15 mouse cellular contexts compared by ENCODE assay signal in the genomic region with DNA sequence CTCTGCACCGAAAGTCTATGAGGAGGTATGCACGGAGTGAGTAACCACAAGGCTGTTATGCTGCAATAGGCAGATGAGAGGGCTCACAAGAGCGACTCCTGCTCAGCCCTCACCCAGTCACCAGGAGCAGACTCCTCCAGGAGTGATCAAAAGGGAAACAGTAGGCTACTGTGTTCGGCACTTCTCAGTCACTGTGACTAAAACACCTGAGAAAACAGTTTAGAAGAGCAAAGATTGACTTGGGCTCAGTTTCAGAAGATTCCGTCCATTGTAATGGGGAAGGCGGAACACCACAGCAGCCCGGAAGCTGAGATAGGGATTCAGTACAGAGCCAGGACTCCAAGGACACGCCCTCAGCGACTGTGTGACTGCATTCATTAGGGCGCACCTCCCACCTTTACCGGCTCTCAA. TPM values are rescaled to one million over a fixed set of nuclear protein-coding genes. Genes with fewer than 3 reads are reported as not detected.
DNase-seq lines count a peak whose midpoint lies in the region; ATAC-seq lines count a peak whose summit lies in the region.
"Had no signal": no experiment of that assay in that cellular context is flagged by ENCODE, and none has a peak within 500 bp of the region (broad histone marks: within the 10 kb centered on the region; RNA-seq: fewer than 3 reads in every experiment).

No protein-coding gene starts in this region.

- WGBS in kidney, embryonic 14.5 days = 38% methylated on average over 11 of the region's 11 CpGs
- WGBS in intestine, embryonic 16.5 days = 46% methylated on average over 11 of the region's 11 CpGs
- WGBS in stomach, embryonic 16.5 days = 39% methylated on average over 11 of the region's 11 CpGs

- H3K27me3 ChIP-seq in kidney, embryonic 14.5 days (ENCODE audit: control insufficient read depth, insufficient read depth, low read length) = no peaks in the 10 kb centered on the region
- H3K27me3 ChIP-seq in intestine, embryonic 16.5 days (replicated peaks; ENCODE audit: control insufficient read depth, insufficient read depth, low read length) = no peaks in the 10 kb centered on the region
- no peaks in the 10 kb centered on the region for H3K27me3 ChIP-seq in stomach, embryonic 16.5 days (ENCODE audit: control insufficient read depth, insufficient read depth, low read length)

- H3K4me3 ChIP-seq in kidney, embryonic 14.5 days (ENCODE audit: low read length) = no peak overlapping the region
- no peak overlapping the region for H3K4me3 ChIP-seq in intestine, embryonic 16.5 days (ENCODE audit: low read length)
- H3K4me3 ChIP-seq in stomach, embryonic 16.5 days (replicated peaks; ENCODE audit: low read length) = no peak overlapping the region
- H3K4me3 ChIP-seq: megakaryocyte, embryonic 14.5 days had no signal

- H3K9me3 ChIP-seq in kidney, embryonic 14.5 days (ENCODE audit: control insufficient read depth, low read length) = no peaks in the 10 kb centered on the region
- H3K9me3 ChIP-seq in intestine, embryonic 16.5 days (ENCODE audit: control insufficient read depth, low read length) = no peaks in the 10 kb centered on the region
- no peaks in the 10 kb centered on the region for H3K9me3 ChIP-seq in stomach, embryonic 16.5 days (replicated peaks; ENCODE audit: control insufficient read depth, low read length)

- H3K27ac ChIP-seq in kidney, embryonic 14.5 days (ENCODE audit: low read depth, low read length) = no peak overlapping the region
- peak overlapping the region; percentile 76 for H3K27ac ChIP-seq in intestine, embryonic 16.5 days (ENCODE audit: low read length)
- peak overlapping the region; percentile 84 for H3K27ac ChIP-seq in stomach, embryonic 16.5 days (ENCODE audit: low read length)
- H3K27ac ChIP-seq: hindbrain, embryonic 14.5 days had no signal

- H3K4me2 ChIP-seq in kidney, embryonic 14.5 days (replicated peaks; ENCODE audit: low read depth, low read length) = no peak overlapping the region
- H3K4me2 ChIP-seq in intestine, embryonic 16.5 days (ENCODE audit: low read depth, low read length) = no peak overlapping the region
- H3K4me2 ChIP-seq in stomach, embryonic 16.5 days (ENCODE audit: low read depth, low read length) = no peak overlapping the region
- H3K4me2 ChIP-seq: hindbrain, embryonic 14.5 days had no signal

- H3K9ac ChIP-seq in kidney, embryonic 14.5 days (ENCODE audit: low read depth, low read length) = no peak overlapping the region
- peak overlapping the region; percentile 25; the same call in 1 of the 2 replicates for H3K9ac ChIP-seq in intestine, embryonic 16.5 days (ENCODE audit: low read depth, low read length)
- H3K9ac ChIP-seq in stomach, embryonic 16.5 days (ENCODE audit: low read length) = no peak overlapping the region
- H3K9ac ChIP-seq: hindbrain, embryonic 14.5 days had no signal

- H3K4me1 ChIP-seq in kidney, embryonic 14.5 days (ENCODE audit: control insufficient read depth, insufficient read depth, low read length) = peaks cover 15% of the 10 kb centered on the region; the same call in 1 of the 2 replicates
- peaks cover 26% of the 10 kb centered on the region for H3K4me1 ChIP-seq in intestine, embryonic 16.5 days (ENCODE audit: control insufficient read depth, insufficient read depth, low read length)
- 0 out of 2 replicates have a peak, but pooled peaks cover 15% of the 10 kb centered on the region for H3K4me1 ChIP-seq in stomach, embryonic 16.5 days (ENCODE audit: control insufficient read depth, insufficient read depth, low read length)

- ATAC-seq in kidney, embryonic 14.5 days (ENCODE audit: low FRiP score, low TSS enrichment) = 0 out of 2 replicates have a peak, but pooled peaks have one; percentile 16
- ATAC-seq in granulocyte monocyte progenitor cell, adult 5-6 weeks (replicated peaks; ENCODE audit: poor library complexity, severe bottlenecking) = peak; percentile 80
- ATAC-seq in intestine, embryonic 16.5 days = peak; percentile 28; the same call in 1 of the 2 replicates
- peak; percentile 68 for ATAC-seq in stomach, embryonic 16.5 days (ENCODE audit: insufficient read depth, low FRiP score)
- ATAC-seq in megakaryocyte, adult 5-6 weeks (ENCODE audit: poor library complexity, severe bottlenecking) = no peak
- ATAC-seq: CD4-positive, CD25-positive, alpha-beta regulatory T cell, adult 4 months had no signal

- no peaks in the 10 kb centered on the region for H3K36me3 ChIP-seq in kidney, embryonic 14.5 days (ENCODE audit: control insufficient read depth, insufficient read depth, low read length)
- H3K36me3 ChIP-seq in intestine, embryonic 16.5 days (ENCODE audit: control insufficient read depth, insufficient read depth, low read length) = no peaks in the 10 kb centered on the region
- H3K36me3 ChIP-seq in stomach, embryonic 16.5 days (ENCODE audit: control insufficient read depth, insufficient read depth, low read length) = no peaks in the 10 kb centered on the region

- DNase-seq in kidney, adult 18-20 months = no peak
- DNase-seq in adrenal gland, postnatal 25 days = no peak
- DNase-seq: adrenal gland, postnatal 36 days; gastrocnemius, postnatal 25 days; kidney, postnatal 25 days; layer of hippocampus, postnatal 36 days; thymus, postnatal 25 days had no signal

RNA-seq across cellular contexts. Expression of gene Hes1, which starts 16.8 kb away (rescaled TPM):
- 68.7 and 82.2 TPM in 2 replicates for polyA plus RNA-seq in kidney, embryonic 14.5 days (2014; fragmentation: Nextera tagmentation; extraction: Ambion mirVana)
- total RNA-seq in granulocyte monocyte progenitor cell, adult 5-6 weeks (2014; fragmentation: Nextera tagmentation) = not detected in 2 replicates
- not detected in 2 replicates for total RNA-seq in granulocyte monocyte progenitor cell, adult 5-6 weeks (2017)
- 25.9 and 36.1 TPM in 2 replicates for polyA plus RNA-seq in intestine, embryonic 16.5 days (2015; fragmentation: Nextera tagmentation; extraction: Ambion mirVana)
- 34.4 and 38.5 TPM in 2 replicates for polyA plus RNA-seq in stomach, embryonic 16.5 days (2015; fragmentation: Nextera tagmentation; extraction: Ambion mirVana)
- 32.5 and 34.2 TPM in 2 replicates for total RNA-seq in adrenal gland, postnatal 25 days (2021)
- 0.60 and 0.71 TPM in 2 replicates for total RNA-seq in megakaryocyte, adult 5-6 weeks (2015)
- total RNA-seq in megakaryocyte, adult 5-6 weeks (2017) = 0.18 and 0.49 TPM in 2 replicates

Comparison
In these comparisons a context has a peak if more than half of its experiments do, and no peak if none do; other contexts are left out.
1. RNA of gene Hes1, which starts 16.8 kb away (total RNA-seq): 32.5 to 34.2 TPM in adrenal gland, postnatal 25 days; 0.18 to 0.71 TPM in megakaryocyte, adult 5-6 weeks and not detected in granulocyte monocyte progenitor cell, adult 5-6 weeks; every median in the first group is over 10 times any median in the second.